Mouse (Mus musculus): ENCODE data around the gene Zfp143.

DNA sequence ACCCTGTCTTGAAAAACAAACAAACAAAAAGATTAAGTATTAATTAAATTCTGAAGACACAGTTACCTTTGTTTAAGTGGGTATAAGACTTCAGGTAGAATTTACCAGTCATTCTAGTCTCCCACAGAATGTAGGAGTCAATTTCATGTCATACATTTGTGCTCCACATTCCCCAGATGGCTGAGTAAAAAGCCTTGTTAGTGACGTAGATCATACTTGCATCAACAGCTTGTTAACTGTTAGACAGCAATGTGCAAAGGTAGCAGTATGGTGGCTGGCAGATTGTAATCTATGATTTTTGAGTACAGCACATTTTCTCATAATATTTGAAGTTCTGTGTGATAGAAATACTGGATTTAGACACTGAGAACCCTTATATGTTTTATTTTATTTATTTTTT lies 32.2 kb upstream of the Zfp143 start:
- TF ChIP-seq CTCF (IDR thresholded peaks at IDR 0.05; ENCODE audit: borderline replicate concordance, extremely low read depth, insufficient read depth, insufficient read length) (no peak), POLR2A (IDR thresholded peaks at IDR 0.05; ENCODE audit: borderline replicate concordance, extremely low read depth, insufficient read depth, insufficient read length, poor library complexity, severe bottlenecking) (no peak)

All from brain, embryonic 14.5 days (tissue).